In genomic region chr6:116338520-116338919, GRCm38 (mm10) we compare ENCODE assay signal across 8 mouse cellular contexts. TPM values are rescaled to one million over a fixed set of nuclear protein-coding genes. Genes with fewer than 3 reads are reported as not detected.
A peak's percentile ranks its signal among the peaks of the same experiment; 100 is the strongest.
DNase-seq lines count a peak whose midpoint lies in the region; ATAC-seq and TF ChIP-seq lines count a peak whose summit lies in the region.

No protein-coding gene starts in this region.

- no peak for TF ChIP-seq CTCF in layer of hippocampus, adult 2 months (conservative IDR thresholded peaks at IDR 0.05)

- H3K9ac ChIP-seq in embryonic facial prominence, embryonic 12.5 days = peak overlapping the region; percentile 78; the same call in 1 of the 2 replicates
- H3K9ac ChIP-seq in intestine, embryonic 14.5 days (ENCODE audit: low read length) = peak overlapping the region; percentile 71

- peaks cover 52% of the 10 kb centered on the region for H3K79me2 ChIP-seq in myocyte (ENCODE audit: control insufficient read depth, insufficient read depth)

- no peak for DNase-seq in layer of hippocampus, adult 2 months (ENCODE audit: low spot score in 2 of 2)
- no peak for DNase-seq in layer of hippocampus, adult 9-10 months (ENCODE audit: low spot score)
- no peak for DNase-seq in intestine, embryonic 14.5 days (ENCODE audit: low spot score)
- no peak for DNase-seq in thymus, postnatal 0 days (ENCODE audit: low spot score)
- DNase-seq in layer of hippocampus, postnatal 14 days (ENCODE audit: low spot score in 2 of 2) = no peak
- no peak for DNase-seq in ovary, adult 18-20 months (ENCODE audit: low spot score)

- H3ac ChIP-seq in myocyte (ENCODE audit: control insufficient read depth, insufficient read length) = peak overlapping the region; percentile 60

- no peak for TF ChIP-seq POLR2A in myocyte (IDR thresholded peaks at IDR 0.05; ENCODE audit: insufficient read length, low read depth)

- H3K4me2 ChIP-seq in embryonic facial prominence, embryonic 12.5 days (replicated peaks) = peak overlapping the region; percentile 64
- peak overlapping the region; percentile 56 for H3K4me2 ChIP-seq in intestine, embryonic 14.5 days (ENCODE audit: low read length)
- H3K4me2 ChIP-seq in myocyte (ENCODE audit: low read depth) = peak overlapping the region; percentile 74

- WGBS in embryonic facial prominence, embryonic 12.5 days = 9% methylated on average over 8 of the region's 8 CpGs
- WGBS in intestine, embryonic 14.5 days = 8% methylated on average over 8 of the region's 8 CpGs

- H3K27ac ChIP-seq in layer of hippocampus, adult 2 months = peak overlapping the region; percentile 89
- no peak overlapping the region for H3K27ac ChIP-seq in embryonic facial prominence, embryonic 12.5 days
- H3K27ac ChIP-seq in intestine, embryonic 14.5 days (ENCODE audit: low read depth) = no peak overlapping the region

- no peaks in the 10 kb centered on the region for H3K27me3 ChIP-seq in embryonic facial prominence, embryonic 12.5 days
- no peaks in the 10 kb centered on the region for H3K27me3 ChIP-seq in intestine, embryonic 14.5 days (replicated peaks; ENCODE audit: control insufficient read depth, insufficient read depth, low read length)
- no peaks in the 10 kb centered on the region for H3K27me3 ChIP-seq in myocyte (ENCODE audit: control insufficient read depth, insufficient read depth, insufficient read length)

- no peak for ATAC-seq in embryonic facial prominence, embryonic 12.5 days (ENCODE audit: insufficient number of reproducible peaks, insufficient read depth, low FRiP score, low TSS enrichment)
- no peak for ATAC-seq in intestine, embryonic 14.5 days (replicated peaks; ENCODE audit: low FRiP score, low TSS enrichment, low read depth)

- no peaks in the 10 kb centered on the region for H3K9me3 ChIP-seq in embryonic facial prominence, embryonic 12.5 days
- H3K9me3 ChIP-seq in intestine, embryonic 14.5 days (ENCODE audit: control insufficient read depth, low read length) = no peaks in the 10 kb centered on the region

- H3K4me1 ChIP-seq in embryonic facial prominence, embryonic 12.5 days = no peaks in the 10 kb centered on the region; the same call in 1 of the 2 replicates
- no peaks in the 10 kb centered on the region for H3K4me1 ChIP-seq in intestine, embryonic 14.5 days (replicated peaks; ENCODE audit: control insufficient read depth, insufficient read depth, low read length)

- no peaks in the 10 kb centered on the region for H3K36me3 ChIP-seq in embryonic facial prominence, embryonic 12.5 days
- no peaks in the 10 kb centered on the region for H3K36me3 ChIP-seq in intestine, embryonic 14.5 days (ENCODE audit: control insufficient read depth, insufficient read depth, low read length)
- no peaks in the 10 kb centered on the region for H3K36me3 ChIP-seq in myocyte (ENCODE audit: control insufficient read depth, insufficient read depth)

- peak overlapping the region; percentile 72 for H3K4me3 ChIP-seq in layer of hippocampus, adult 2 months
- H3K4me3 ChIP-seq in embryonic facial prominence, embryonic 12.5 days = peak overlapping the region; percentile 95
- H3K4me3 ChIP-seq in intestine, embryonic 14.5 days (ENCODE audit: low read depth, low read length) = peak overlapping the region; percentile 91
- H3K4me3 ChIP-seq in myocyte = peak overlapping the region; percentile 34

TF ChIP-seq in myocyte, 11 proteins besides CTCF, POLR2A, EP300 and RAD21:
- TF ChIP-seq MYOD1 (IDR thresholded peaks at IDR 0.05; ENCODE audit: control insufficient read depth in 1 of 3, insufficient read length in 2 of 3, low read depth in 2 of 3) (no peak), USF1 (IDR thresholded peaks at IDR 0.05; ENCODE audit: low read depth) (no peak), E2F4 (IDR thresholded peaks at IDR 0.05; ENCODE audit: insufficient read depth) (no peak), TCF12 (IDR thresholded peaks at IDR 0.05; ENCODE audit: insufficient read depth, poor library complexity, severe bottlenecking) (no peak), REST (IDR thresholded peaks at IDR 0.05; ENCODE audit: insufficient read depth, insufficient read length) (no peak), MAX (IDR thresholded peaks at IDR 0.05; ENCODE audit: low read depth) (no peak), SRF (IDR thresholded peaks at IDR 0.05; ENCODE audit: control insufficient read depth, insufficient read length, low read depth) (no peak), CEBPB (IDR thresholded peaks at IDR 0.05; ENCODE audit: insufficient read depth, poor library complexity, severe bottlenecking) (no peak), TCF3 (IDR thresholded peaks at IDR 0.05; ENCODE audit: insufficient read length, low read depth) (no peak), MYOG (IDR thresholded peaks at IDR 0.05; ENCODE audit: control insufficient read depth in 1 of 3, insufficient read depth in 1 of 3, insufficient read length in 2 of 3, low read depth in 2 of 3) (no peak), POLR2AphosphoS2 (IDR thresholded peaks at IDR 0.05; ENCODE audit: insufficient read length, low read depth) (no peak)

RNA-seq across cellular contexts. Expression of gene March8, which starts 0.7 kb away (rescaled TPM):
- total RNA-seq in layer of hippocampus, adult 2 months (2021) = 10 to 100 TPM; 46.7 to 48.6 TPM
- 31.1 and 32.7 TPM in 2 replicates for polyA plus RNA-seq in embryonic facial prominence, embryonic 12.5 days (2016; fragmentation: Nextera tagmentation; extraction: Ambion mirVana)
- polyA plus RNA-seq in intestine, embryonic 14.5 days (2014; fragmentation: Nextera tagmentation; extraction: Ambion mirVana) = 26.6 and 30.8 TPM in 2 replicates
- 38.8 TPM for polyA plus RNA-seq in myocyte (2012; fragmentation: generic; extraction: Trizol)
- polyA plus RNA-seq in thymus, postnatal 0 days (2015; fragmentation: Nextera tagmentation; extraction: Ambion mirVana) = 5.7 and 6.6 TPM in 2 replicates
- total RNA-seq in layer of hippocampus, postnatal 14 days (2021) = 10 to 100 TPM; 69.2 to 73.9 TPM

Comparison
In these comparisons a context has a peak if more than half of its experiments do, and no peak if none do; other contexts are left out.
1. H3K4me3 ChIP-seq: peak in every context shown above with its lines; median percentile 95 in embryonic facial prominence, embryonic 12.5 days; 91 in intestine, embryonic 14.5 days; 72 in layer of hippocampus, adult 2 months; 34 in myocyte.